Mouse (Mus musculus): Measurements from ENCODE around the gene Tbck.

DNA sequence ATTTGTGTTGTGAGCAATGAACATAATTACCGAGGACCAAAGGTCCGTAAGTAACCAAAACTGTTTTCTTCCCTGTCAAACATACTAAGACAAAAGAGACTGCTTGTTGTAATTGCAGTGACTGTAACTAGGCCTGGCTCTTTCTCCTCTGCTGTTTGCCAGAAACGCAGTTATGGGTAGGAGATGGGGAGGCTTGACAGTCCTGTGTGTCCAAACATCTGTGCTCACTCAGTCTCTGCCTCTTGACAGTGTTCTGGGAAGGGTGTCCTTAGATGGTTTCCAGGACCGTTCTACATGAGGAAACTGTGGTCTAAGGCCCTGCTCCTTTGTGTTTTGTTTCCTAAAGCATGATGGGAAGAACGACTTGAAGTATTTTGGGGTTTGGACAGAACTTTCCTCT lies 128.4 kb downstream of the Tbck start:
- TF ChIP-seq CTCF (IDR thresholded peaks at IDR 0.05; ENCODE audit: borderline replicate concordance, insufficient read depth, low read length) (no peak), POLR2A (IDR thresholded peaks at IDR 0.05; ENCODE audit: low read depth, low read length) (no peak)

Data from embryonic fibroblast, embryonic 13.5 days (primary cell).